Mouse (Mus musculus): Measurements from ENCODE around the gene Col12a1. TPM values are rescaled to one million over a fixed set of nuclear protein-coding genes. Genes with fewer than 3 reads are reported as not detected.

The Col12a1 gene
- total and polyA plus RNA-seq, 3 experiments, result 0.07 to 0.46 (median 0.21) TPM

- no peak for TF ChIP-seq RAD21 (IDR thresholded peaks at IDR 0.05; ENCODE audit: low read depth, low read length)
- no peak; the same call in 1 of the 2 replicates for TF ChIP-seq ETS1 (conservative IDR thresholded peaks at IDR 0.05; ENCODE audit: low read depth, low read length)
- TF ChIP-seq ELF1 (IDR thresholded peaks at IDR 0.05; ENCODE audit: low read depth, low read length), result no peak
- no peak for TF ChIP-seq MAZ (IDR thresholded peaks at IDR 0.05; ENCODE audit: low read depth, low read length)
- TF ChIP-seq JUN (IDR thresholded peaks at IDR 0.05; ENCODE audit: insufficient read depth, low read depth, low read length), result no peak
- TF ChIP-seq GABPA (IDR thresholded peaks at IDR 0.05; ENCODE audit: insufficient replicate concordance, low read depth, low read length), result no peak
- no peak for TF ChIP-seq PAX5 (IDR thresholded peaks at IDR 0.05; ENCODE audit: low read length)
- TF ChIP-seq MEF2A (IDR thresholded peaks at IDR 0.05; ENCODE audit: borderline replicate concordance, low read depth, low read length), result 0 out of 2 replicates have a peak, but pooled peaks have one; percentile 38
- no peak for TF ChIP-seq JUND (conservative IDR thresholded peaks at IDR 0.05; ENCODE audit: low read depth, low read length)
- no peak for TF ChIP-seq USF1 (IDR thresholded peaks at IDR 0.05; ENCODE audit: low read depth, low read length)
- no peak for TF ChIP-seq KAT2A (IDR thresholded peaks at IDR 0.05; ENCODE audit: insufficient replicate concordance, low read length)
- TF ChIP-seq ZC3H11A (IDR thresholded peaks at IDR 0.05; ENCODE audit: low read depth, low read length), result no peak
- no peak for TF ChIP-seq MYC (IDR thresholded peaks at IDR 0.05; ENCODE audit: low read depth, low read length)
- TF ChIP-seq BHLHE40 (IDR thresholded peaks at IDR 0.05; ENCODE audit: low read depth, low read length), result peak; percentile 72
Measured at GRCm38 (mm10) chr9:79648587-79648986, 70.0 kb downstream of the Col12a1 start (continued).

- no peaks in the 10 kb centered on the region for H3K9me3 ChIP-seq (replicated peaks; ENCODE audit: low read length)
- in situ Hi-C loops (cut with MboI; ENCODE audit: low pct_ligation_motif_present, low pct_unique_long_range_greater_than_20kb, low sequenced_read_pairs), result no loop called here
Measured at GRCm38 (mm10) chr9:79645757-79646156, 72.9 kb downstream of the Col12a1 start.

GRCm38 (mm10) chr9:79639430-79640090 lies 79.1 kb downstream of the Col12a1 start:
- Histone ChIP-seq H3K27me3 (replicated peaks) (no peaks in the 10 kb centered on the region), H3K36me3 (replicated peaks in 1 of 2; ENCODE audit: control insufficient read depth in 1 of 2, insufficient read depth in 1 of 2, low read length in 1 of 2) (no peaks in the 10 kb centered on the region), H3K79me2 (replicated peaks; ENCODE audit: control insufficient read depth, extremely low read depth, insufficient read depth, poor library complexity, severe bottlenecking) (no peaks in the 10 kb centered on the region), H3K9ac (ENCODE audit: insufficient read depth, low read depth) (no peak overlapping the region), H3K4me2 (ENCODE audit: insufficient read depth, low read depth, poor library complexity, severe bottlenecking) (no peak overlapping the region), H3K4me1 (ENCODE audit: control insufficient read depth in 1 of 2, insufficient read depth in 2 of 2) (peaks cover 0 to 6% of the 10 kb centered on the region in 2 experiments; a peak in 1 of 4 replicates), H3K4me3 (replicated peaks in 1 of 3; ENCODE audit: low read depth in 2 of 3, low read length in 2 of 3, poor library complexity in 1 of 3) (no peak overlapping the region), H3K9me3 (replicated peaks; ENCODE audit: low read length) (no peaks in the 10 kb centered on the region), H3K27ac (ENCODE audit: insufficient read depth, low read depth) (no peak overlapping the region)
- no peak for TF ChIP-seq MAX (IDR thresholded peaks at IDR 0.05; ENCODE audit: low read length)
- no peak for TF ChIP-seq NRF1 (IDR thresholded peaks at IDR 0.05; ENCODE audit: low read depth, low read length)
- no peak for TF ChIP-seq CHD1 (IDR thresholded peaks at IDR 0.05; ENCODE audit: low read depth, low read length)
- TF ChIP-seq ZMIZ1 (IDR thresholded peaks at IDR 0.05; ENCODE audit: low read depth, low read length), result no peak
- TF ChIP-seq MEF2A (IDR thresholded peaks at IDR 0.05; ENCODE audit: borderline replicate concordance, low read depth, low read length), result no peak
- TF ChIP-seq MAZ (IDR thresholded peaks at IDR 0.05; ENCODE audit: low read depth, low read length), result no peak
- TF ChIP-seq CTCF (conservative IDR thresholded peaks at IDR 0.05 in 1 of 2, IDR thresholded peaks at IDR 0.05 in 1 of 2; ENCODE audit: low read depth in 2 of 2, low read length in 2 of 2), result no peak
- no peak for TF ChIP-seq KAT2A (IDR thresholded peaks at IDR 0.05; ENCODE audit: insufficient replicate concordance, low read length)
- no peak for TF ChIP-seq ELF1 (IDR thresholded peaks at IDR 0.05; ENCODE audit: low read depth, low read length)
- no peak for TF ChIP-seq USF1 (IDR thresholded peaks at IDR 0.05; ENCODE audit: low read depth, low read length)
- no peak for TF ChIP-seq RCOR1 (conservative IDR thresholded peaks at IDR 0.05; ENCODE audit: low read depth, low read length)
- TF ChIP-seq UBTF (IDR thresholded peaks at IDR 0.05; ENCODE audit: low read depth, low read length), result no peak
- TF ChIP-seq USF2 (conservative IDR thresholded peaks at IDR 0.05; ENCODE audit: low read depth, low read length), result no peak
- no peak for TF ChIP-seq ZKSCAN1 (IDR thresholded peaks at IDR 0.05; ENCODE audit: borderline replicate concordance, low read depth, low read length)
- TF ChIP-seq RAD21 (IDR thresholded peaks at IDR 0.05; ENCODE audit: low read depth, low read length), result no peak
- no peak for TF ChIP-seq JUND (conservative IDR thresholded peaks at IDR 0.05; ENCODE audit: low read depth, low read length)
- in situ Hi-C loops (cut with MboI; ENCODE audit: low pct_ligation_motif_present, low pct_unique_long_range_greater_than_20kb, low sequenced_read_pairs) (no loop called here), dilution Hi-C loops (cut with MboI; ENCODE audit: extremely low pct_ligation_motif_present, extremely low pct_unique_long_range_greater_than_20kb, low sequenced_read_pairs) (no loop called here)
- DNase-seq (ENCODE audit: extremely low read depth), result no peak

More at GRCm38 (mm10) chr9:79645757-79646156, 72.9 kb downstream of the Col12a1 start:
- no peaks in the 10 kb centered on the region for H3K27me3 ChIP-seq (replicated peaks)
- no peak for DNase-seq (ENCODE audit: extremely low read depth)
- H3K4me2 ChIP-seq (ENCODE audit: insufficient read depth, low read depth, poor library complexity, severe bottlenecking), result no peak overlapping the region
- no peak overlapping the region for H3K9ac ChIP-seq (ENCODE audit: insufficient read depth, low read depth)
- H3K79me2 ChIP-seq (replicated peaks; ENCODE audit: control insufficient read depth, extremely low read depth, insufficient read depth, poor library complexity, severe bottlenecking), result no peaks in the 10 kb centered on the region
- no peaks in the 10 kb centered on the region for H3K36me3 ChIP-seq (replicated peaks in 1 of 2; ENCODE audit: control insufficient read depth in 1 of 2, insufficient read depth in 1 of 2, low read length in 1 of 2)
- peaks cover 10 to 32% of the 10 kb centered on the region in 2 experiments for H3K4me1 ChIP-seq (ENCODE audit: control insufficient read depth in 1 of 2, insufficient read depth in 2 of 2)
- dilution Hi-C loops (cut with MboI; ENCODE audit: extremely low pct_ligation_motif_present, extremely low pct_unique_long_range_greater_than_20kb, low sequenced_read_pairs), result no loop called here
- H3K27ac ChIP-seq (ENCODE audit: insufficient read depth, low read depth), result no peak overlapping the region
- no peak overlapping the region for H3K4me3 ChIP-seq (replicated peaks in 1 of 3; ENCODE audit: low read depth in 2 of 3, low read length in 2 of 3, poor library complexity in 1 of 3)
- TF ChIP-seq ZKSCAN1 (IDR thresholded peaks at IDR 0.05; ENCODE audit: borderline replicate concordance, low read depth, low read length) (no peak), SMC3 (IDR thresholded peaks at IDR 0.05; ENCODE audit: low read depth, low read length) (no peak), MAX (IDR thresholded peaks at IDR 0.05; ENCODE audit: low read length) (no peak), POLR2A (IDR thresholded peaks at IDR 0.05; ENCODE audit: low read depth, low read length) (no peak), RCOR1 (conservative IDR thresholded peaks at IDR 0.05; ENCODE audit: low read depth, low read length) (no peak)

Data from CH12.LX (cell line).